Mouse (Mus musculus) cortical plate, adult 2 months (tissue): ENCODE data around the gene Abcf1. TPM values are rescaled to one million over a fixed set of nuclear protein-coding genes. Genes with fewer than 3 reads are reported as not detected.
A peak's percentile ranks its signal among the peaks of the same experiment; 100 is the strongest.
"Not testable (repeated sequence)": the region's sequence is repeated elsewhere in the genome, so short reads cannot be mapped to it uniquely, and the experiment has no call there.

ENCODE experiments used
- H3K27ac ChIP-seq: fragments of 200-500 bp; 2 replicates; pipeline ENCODE4 v1.5.1; 2012; ENCODE audit warnings: low read length, control low read depth, inconsistent platforms; ENCODE audit not compliant: insufficient read depth
- H3K4me1 ChIP-seq: fragments of 200-500 bp; 2 replicates; pipeline ENCODE4 v1.6.1; 2011; ENCODE audit warnings: low read length; ENCODE audit not compliant: control insufficient read depth, insufficient read depth
- H3K4me3 ChIP-seq: fragments of 200-500 bp; 2 replicates; pipeline ENCODE4 v1.5.1; 2011; ENCODE audit warnings: mild to moderate bottlenecking, low read length, control low read depth; ENCODE audit not compliant: insufficient read depth
- CTCF ChIP-seq: fragments of 200-500 bp; IDR thresholded peaks from 2 replicates; pipeline ENCODE4 v1.5.1; 2011; ENCODE audit warnings: mild to moderate bottlenecking, control low read depth, low read length; ENCODE audit not compliant: insufficient read depth; ENCODE audit errors: extremely low read depth
- POLR2A ChIP-seq: fragments of 200-500 bp; IDR thresholded peaks from 2 replicates; pipeline ENCODE4 v1.6.1; 2011; ENCODE audit warnings: mild to moderate bottlenecking, low read length, control low read depth; ENCODE audit not compliant: insufficient read depth; ENCODE audit errors: extremely low read depth
- polyA plus RNA-seq: library from polyadenylated mRNA; depleted of rRNA; stranded (reverse); fragments of >200 nt; gene quantifications from 2 replicates; pipeline ENCODE4 v1.2.3, GENCODE M21; 2012; rRNA removed

Abcf1 gene
- polyA plus RNA-seq = 76.4 and 87.8 TPM in 2 replicates

DNA sequence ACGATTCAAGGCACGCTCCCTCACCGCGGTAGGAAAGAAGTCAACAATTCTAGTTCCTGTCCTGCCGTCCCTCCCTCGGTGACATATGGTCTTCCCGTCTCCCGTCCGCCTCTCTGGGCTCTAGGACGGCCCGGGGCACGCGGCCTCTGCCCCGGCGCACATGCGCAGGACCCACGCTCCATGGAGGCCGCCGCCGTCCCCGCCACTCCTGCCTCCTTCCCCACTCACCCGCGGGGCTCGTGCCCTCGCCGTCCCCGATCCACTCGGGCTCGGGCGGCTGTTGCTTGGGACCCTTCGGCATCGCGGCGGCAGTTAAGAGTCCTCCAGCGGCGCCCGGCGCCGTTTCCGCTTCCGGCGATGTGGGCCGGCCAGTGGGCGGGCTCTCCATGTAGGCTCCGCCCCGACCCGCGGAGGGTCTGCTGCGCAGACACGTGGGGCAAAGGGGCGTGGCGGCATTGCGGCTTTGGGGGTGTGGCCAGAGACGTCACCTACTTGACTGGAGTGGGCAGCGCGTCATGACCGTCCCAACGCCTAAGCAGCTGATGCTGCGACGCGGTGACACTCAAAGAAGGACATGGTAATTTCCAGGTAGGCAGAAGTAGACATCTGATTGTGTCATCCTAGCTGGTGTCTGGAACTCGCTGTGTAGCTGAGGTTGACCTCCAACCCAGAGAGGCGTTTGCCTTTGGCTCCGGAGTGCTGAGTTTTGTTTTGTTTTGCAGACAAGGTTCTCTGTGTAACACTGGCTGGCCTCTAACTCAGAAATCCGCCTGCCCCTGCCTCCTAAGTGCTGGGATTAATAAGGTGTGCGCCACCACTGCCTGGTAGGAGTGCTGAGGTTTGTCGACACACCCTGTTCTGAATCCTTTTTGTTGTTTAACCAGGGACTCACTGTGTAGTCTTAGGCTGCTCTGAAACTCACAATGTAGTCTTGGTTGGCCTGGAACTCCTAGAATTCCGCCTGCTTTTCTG lies at the start of gene Abcf1:
Gene Abcf1 (minus strand): TSS at position 344 of the 972 bp plus-strand sequence.
- H3K4me3 ChIP-seq = peak within 1 kb of the TSS; percentile 51
- peaks cover 4% of the 10 kb centered on the region; the same call in 1 of the 2 replicates for H3K4me1 ChIP-seq
- no peak for TF ChIP-seq CTCF
- peak; percentile 84 for TF ChIP-seq POLR2A
- peak within 1 kb of the TSS; percentile 3; the same call in 1 of the 2 replicates for H3K27ac ChIP-seq

DNA sequence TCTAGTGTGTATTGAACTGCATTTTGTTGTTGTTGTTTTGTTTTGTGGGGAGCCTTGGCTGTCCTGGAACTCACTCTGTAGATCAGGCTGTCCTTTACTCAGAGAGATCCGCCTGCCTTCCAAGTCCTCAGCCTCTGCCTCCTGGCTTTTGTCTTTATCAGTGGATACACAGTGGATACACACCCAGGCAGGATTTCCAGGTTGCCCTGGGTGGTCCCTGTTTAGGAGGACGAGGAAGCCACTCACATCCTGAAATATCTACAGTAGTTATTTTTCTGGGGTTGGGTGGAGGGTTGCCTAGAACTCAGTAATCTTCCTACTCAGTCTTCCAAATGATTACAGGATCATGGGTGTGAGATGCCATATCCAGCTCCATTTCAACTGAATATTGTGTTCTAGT lies 49.4 kb upstream of the Abcf1 start:
- H3K4me3 ChIP-seq = no peak overlapping the region
- TF ChIP-seq POLR2A (no peak), CTCF (no peak)
- H3K4me1 ChIP-seq = peaks cover under 1% of the 10 kb centered on the region; the same call in 1 of the 2 replicates
- no peak overlapping the region for H3K27ac ChIP-seq

DNA sequence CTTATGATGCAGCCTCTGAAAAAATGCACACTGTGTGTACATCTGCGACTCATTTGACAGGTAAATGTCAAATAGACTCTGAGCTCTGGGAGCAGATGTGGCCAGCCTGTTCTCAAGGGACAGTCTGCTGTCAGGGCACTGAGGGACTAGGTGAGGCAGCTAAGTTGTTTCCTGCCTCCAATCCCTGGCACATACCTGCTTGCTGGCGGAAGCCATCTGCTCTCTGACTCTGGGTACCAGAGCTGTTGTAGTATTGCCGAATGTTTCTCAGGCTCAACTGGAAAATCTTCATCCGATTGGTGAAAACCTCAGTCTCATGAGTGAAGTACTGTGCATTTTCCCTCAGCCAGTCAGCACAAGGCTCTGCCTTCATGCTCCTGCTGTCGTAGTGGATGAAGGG lies 47.5 kb upstream of the Abcf1 start:
- H3K4me3 ChIP-seq = no peak overlapping the region
- no peak overlapping the region for H3K27ac ChIP-seq
- no peaks in the 10 kb centered on the region for H3K4me1 ChIP-seq
- TF ChIP-seq POLR2A (no peak), CTCF (no peak)

DNA sequence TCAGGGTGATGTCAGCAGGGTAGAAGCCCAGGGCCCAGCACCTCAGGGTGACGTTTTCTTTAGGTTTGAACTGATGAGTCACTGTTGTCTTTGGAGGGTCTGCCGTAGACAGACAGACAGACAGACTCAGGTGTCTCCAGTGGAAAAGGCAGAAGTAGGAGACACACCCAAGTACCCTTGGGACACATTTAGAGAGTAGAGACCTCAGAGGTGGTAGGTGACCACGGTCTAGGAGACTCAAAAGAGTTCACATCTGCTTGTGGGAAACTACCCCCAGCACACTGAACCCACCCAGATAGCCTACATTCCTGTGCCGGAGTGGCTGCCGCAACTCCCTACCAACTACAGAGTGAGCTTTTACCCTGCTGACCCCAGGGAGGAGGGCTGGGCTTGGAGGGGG lies 45.4 kb upstream of the Abcf1 start:
- no peak overlapping the region for H3K27ac ChIP-seq
- no peaks in the 10 kb centered on the region for H3K4me1 ChIP-seq
- TF ChIP-seq POLR2A = no peak
- no peak for TF ChIP-seq CTCF
- H3K4me3 ChIP-seq = no peak overlapping the region

DNA sequence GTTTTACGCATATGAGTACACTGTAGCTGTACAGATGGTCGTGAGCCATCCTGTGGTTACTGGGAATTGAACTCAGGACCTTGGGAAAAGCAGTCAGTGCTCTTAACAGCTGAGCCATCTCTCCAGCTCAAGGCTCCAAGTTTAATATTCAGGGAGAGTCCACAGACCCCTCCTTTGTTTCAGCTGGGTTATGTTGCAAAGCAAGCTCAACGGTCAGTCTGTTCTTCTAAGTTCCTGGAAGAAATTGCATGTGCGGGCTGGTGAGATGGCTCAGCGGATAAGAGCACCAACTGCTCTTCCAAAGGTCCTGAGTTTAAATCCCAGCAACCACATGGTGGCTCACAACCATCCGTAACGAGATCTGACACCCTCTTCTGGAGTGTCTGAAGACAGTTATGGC lies 34.8 kb upstream of the Abcf1 start:
- not testable (repeated sequence) for H3K4me1 ChIP-seq, H3K27ac ChIP-seq, H3K4me3 ChIP-seq

DNA sequence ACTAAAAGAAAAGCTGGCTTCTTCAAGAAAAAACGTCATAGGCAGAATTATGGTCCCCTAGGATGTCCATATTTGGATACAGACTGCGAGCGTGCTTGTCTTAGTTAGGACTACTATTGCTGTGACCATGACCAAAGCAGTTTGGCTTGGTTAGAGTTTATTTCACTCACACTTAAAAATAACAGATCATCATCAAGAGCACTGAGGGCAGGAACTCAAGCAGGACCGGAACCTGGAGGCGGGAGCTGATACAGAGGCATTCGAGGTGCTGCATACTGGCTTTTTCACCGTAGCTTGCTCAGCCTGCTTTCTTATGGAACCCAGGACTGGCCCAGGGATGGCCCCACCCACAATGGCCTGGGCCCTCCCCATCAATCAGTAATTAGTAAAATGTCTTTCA lies 33.8 kb upstream of the Abcf1 start:
- Histone ChIP-seq H3K4me3 (no peak overlapping the region), H3K27ac (no peak overlapping the region)

DNA sequence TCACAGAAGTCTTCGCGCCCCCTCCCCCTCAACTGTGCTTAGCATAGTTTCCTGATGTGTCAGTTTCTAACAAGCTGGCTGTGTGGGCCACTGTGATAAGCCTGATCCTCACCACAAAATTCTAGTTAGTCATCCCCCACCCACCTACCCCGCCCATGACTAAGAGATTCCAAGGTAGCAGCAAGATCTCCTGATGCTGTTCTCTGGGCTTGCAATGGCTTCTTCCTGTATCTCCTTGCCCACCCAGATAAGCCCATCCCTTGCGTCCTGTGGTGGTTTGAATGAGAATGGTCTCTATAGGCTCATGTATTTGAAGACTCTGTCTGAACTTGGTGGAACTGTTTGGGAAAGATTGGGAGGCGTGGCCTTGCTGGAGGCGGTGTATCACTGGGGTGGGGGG lies 32.4 kb upstream of the Abcf1 start:
- TF ChIP-seq POLR2A = no peak
- H3K4me3 ChIP-seq = no peak overlapping the region
- peak overlapping the region; percentile 70 for H3K27ac ChIP-seq
- peaks cover 5% of the 10 kb centered on the region for H3K4me1 ChIP-seq

More for the DNA sequence above, 33.8 kb upstream of the Abcf1 start:
- peaks cover 5% of the 10 kb centered on the region for H3K4me1 ChIP-seq
- TF ChIP-seq CTCF (no peak), POLR2A (no peak)

DNA sequence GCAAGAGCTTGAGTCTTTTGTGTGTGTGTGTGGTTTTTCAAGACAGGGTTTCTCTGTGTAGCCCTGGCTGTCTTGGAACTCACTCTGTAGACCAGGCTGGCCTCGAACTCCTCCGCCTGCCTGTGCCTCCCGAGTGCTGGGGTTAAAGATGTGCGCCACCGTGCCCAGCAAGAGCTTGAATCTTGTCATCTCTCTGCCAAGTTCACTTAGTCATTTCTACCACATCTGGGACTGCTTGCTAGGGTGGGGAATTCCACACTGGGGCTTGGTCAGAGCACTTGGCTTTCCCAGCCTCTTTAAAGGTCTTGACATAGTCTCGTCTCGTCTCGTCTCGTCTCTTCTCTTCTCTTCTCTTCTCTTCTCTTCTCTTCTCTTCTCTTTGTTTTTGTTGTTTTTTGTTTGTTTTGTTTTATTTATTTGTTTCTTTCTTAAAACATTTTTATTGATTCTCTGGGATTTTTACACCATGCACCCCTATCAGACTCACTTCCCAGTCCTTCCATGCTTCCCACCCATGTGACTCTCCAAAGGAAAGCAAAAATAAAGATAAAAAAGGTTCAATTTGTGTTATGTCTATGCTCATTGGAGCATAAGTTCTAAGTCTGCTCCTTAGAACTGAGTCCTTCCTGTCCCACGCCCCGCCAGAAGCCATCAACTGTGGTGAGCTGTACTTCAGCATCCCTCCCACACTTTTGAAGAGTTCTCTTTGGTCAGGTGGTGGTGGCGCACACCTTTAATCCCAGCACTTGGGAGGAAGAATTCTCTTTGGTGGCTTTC lies 31.7 kb upstream of the Abcf1 start:
- TF ChIP-seq POLR2A (no peak), CTCF (no peak)
- H3K27ac ChIP-seq = no peak overlapping the region
- H3K4me1 ChIP-seq = peaks cover 5% of the 10 kb centered on the region
- no peak overlapping the region for H3K4me3 ChIP-seq

DNA sequence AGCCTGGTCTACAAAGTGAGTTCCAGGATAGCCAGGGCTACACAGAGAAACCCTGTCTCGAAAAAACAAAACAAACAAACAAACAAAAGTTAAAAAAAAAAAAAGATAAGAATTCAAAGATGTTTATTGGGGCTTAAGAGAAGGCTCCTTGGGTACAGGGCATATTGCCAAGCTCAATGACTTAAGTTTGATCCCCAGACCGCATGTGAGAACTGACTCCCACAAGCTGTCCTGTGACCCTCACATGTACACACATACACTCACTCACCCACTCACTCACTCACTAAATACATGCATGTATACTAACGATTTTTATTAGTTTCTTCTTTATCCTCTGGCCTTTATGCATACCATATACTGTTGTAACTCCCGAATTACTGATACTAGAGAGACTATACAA lies 30.8 kb upstream of the Abcf1 start:
- H3K27ac ChIP-seq = no peak overlapping the region
- TF ChIP-seq CTCF = no peak
- TF ChIP-seq POLR2A = no peak
- H3K4me3 ChIP-seq = no peak overlapping the region
- H3K4me1 ChIP-seq = peaks cover 5% of the 10 kb centered on the region
